In the genomic region with DNA sequence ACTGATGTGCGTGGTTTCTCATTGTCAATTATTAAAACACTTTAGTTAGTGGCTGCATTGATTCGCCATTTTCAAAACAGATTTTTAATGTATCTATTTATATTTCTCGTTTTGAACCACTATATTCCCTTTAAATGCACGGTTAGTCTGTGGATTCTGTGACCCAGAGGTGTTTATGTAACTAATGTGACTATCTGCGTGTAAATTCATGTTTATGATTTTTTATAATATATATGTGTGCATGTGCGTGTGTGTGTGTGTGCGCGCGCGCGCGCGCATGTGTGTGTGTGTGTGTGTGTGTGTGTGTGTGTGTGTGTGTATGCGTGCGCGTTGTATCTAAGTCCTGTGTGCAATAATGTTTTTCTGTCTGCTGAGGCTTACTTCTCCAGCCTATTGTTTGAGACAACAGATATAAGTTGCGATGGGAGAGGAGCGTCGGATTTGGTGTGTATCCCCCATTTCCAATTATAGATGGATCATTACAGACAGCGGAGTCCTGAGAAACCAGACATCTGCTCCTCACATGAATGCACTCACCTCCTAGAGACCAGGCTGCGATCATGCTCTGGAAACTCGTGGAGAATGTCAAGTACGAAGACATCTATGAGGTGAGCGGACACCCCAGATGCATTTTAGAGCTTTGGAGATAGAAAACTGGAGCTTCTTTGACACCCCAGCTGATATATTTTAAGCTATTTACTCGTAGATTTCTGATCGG, we compare ENCODE assay signal across 8 mouse cellular contexts. TPM values are rescaled to one million over a fixed set of nuclear protein-coding genes. Genes with fewer than 3 reads are reported as not detected.
A peak's percentile ranks its signal among the peaks of the same experiment; 100 is the strongest.
DNase-seq lines count a peak whose midpoint lies in the region; ATAC-seq and TF ChIP-seq lines count a peak whose summit lies in the region.
"Had no signal": no experiment of that assay in that cellular context is flagged by ENCODE, and none has a peak within 500 bp of the region (broad histone marks: within the 10 kb centered on the region; RNA-seq: fewer than 3 reads in every experiment).

A gene (plus strand): TSS at position 274 of the 718 bp plus-strand sequence.

- H3K27me3 ChIP-seq in liver, embryonic 11.5 days (replicated peaks; ENCODE audit: control insufficient read depth, insufficient read depth, low read length), result peaks cover 59% of the 10 kb centered on the region
- peaks cover 29% of the 10 kb centered on the region for H3K27me3 ChIP-seq in limb, embryonic 11.5 days (ENCODE audit: control insufficient read depth, insufficient read depth, low read length)
- peaks cover 38% of the 10 kb centered on the region for H3K27me3 ChIP-seq in stomach, embryonic 14.5 days (ENCODE audit: control insufficient read depth, insufficient read depth, low read length)

- TF ChIP-seq CTCF in embryonic fibroblast, embryonic 13.5 days (IDR thresholded peaks at IDR 0.05; ENCODE audit: borderline replicate concordance, insufficient read depth, low read length), result no peak

- H3K27ac ChIP-seq in liver, embryonic 11.5 days (ENCODE audit: low read depth, low read length), result no peak within 1 kb of the TSS
- H3K27ac ChIP-seq in embryonic fibroblast, embryonic 13.5 days (ENCODE audit: insufficient read depth, low read length), result no peak within 1 kb of the TSS
- H3K27ac ChIP-seq in limb, embryonic 11.5 days (replicated peaks; ENCODE audit: low read depth, low read length), result no peak within 1 kb of the TSS
- no peak within 1 kb of the TSS for H3K27ac ChIP-seq in stomach, embryonic 14.5 days (ENCODE audit: low read length)

- DNase-seq in liver, embryonic 11.5 days (ENCODE audit: low spot score), result no peak
- DNase-seq in liver, result no peak
- DNase-seq in limb, embryonic 11.5 days (ENCODE audit: low spot score), result peak; percentile 66
- DNase-seq in ovary, postnatal 10 days (ENCODE audit: low spot score), result no peak
- DNase-seq in ovary, postnatal 36 days (ENCODE audit: low spot score), result no peak
- DNase-seq: heart, postnatal 36 days had no signal

- H3K4me1 ChIP-seq in liver, embryonic 11.5 days (replicated peaks; ENCODE audit: control insufficient read depth, insufficient read depth, low read length), result no peaks in the 10 kb centered on the region
- H3K4me1 ChIP-seq in embryonic fibroblast, embryonic 13.5 days (ENCODE audit: control insufficient read depth, insufficient read depth, low read length), result no peaks in the 10 kb centered on the region
- no peaks in the 10 kb centered on the region for H3K4me1 ChIP-seq in limb, embryonic 11.5 days (ENCODE audit: control insufficient read depth, insufficient read depth, low read length)
- H3K4me1 ChIP-seq in stomach, embryonic 14.5 days (ENCODE audit: control insufficient read depth, insufficient read depth, low read length), result 0 out of 2 replicates have a peak, but pooled peaks cover 2% of the 10 kb centered on the region

- no peak within 1 kb of the TSS for H3K4me3 ChIP-seq in liver, embryonic 11.5 days (ENCODE audit: low read depth, low read length)
- peak within 1 kb of the TSS; percentile 33 for H3K4me3 ChIP-seq in embryonic fibroblast, embryonic 13.5 days (ENCODE audit: insufficient read depth, low read length)
- peak within 1 kb of the TSS; percentile 32 for H3K4me3 ChIP-seq in limb, embryonic 11.5 days (ENCODE audit: low read depth, low read length)
- peak within 1 kb of the TSS; percentile 7 for H3K4me3 ChIP-seq in stomach, embryonic 14.5 days (ENCODE audit: low read depth, low read length)

- no peak for TF ChIP-seq POLR2A in embryonic fibroblast, embryonic 13.5 days (IDR thresholded peaks at IDR 0.05; ENCODE audit: low read depth, low read length)

- H3K9me3 ChIP-seq in liver, embryonic 11.5 days (ENCODE audit: control insufficient read depth, low read length), result no peaks in the 10 kb centered on the region
- H3K9me3 ChIP-seq in limb, embryonic 11.5 days (ENCODE audit: control insufficient read depth, low read length), result no peaks in the 10 kb centered on the region
- H3K9me3 ChIP-seq in stomach, embryonic 14.5 days (ENCODE audit: control insufficient read depth, low read depth, low read length), result no peaks in the 10 kb centered on the region

- H3K4me2 ChIP-seq in liver, embryonic 11.5 days, result peak within 1 kb of the TSS; percentile 35; the same call in 1 of the 2 replicates
- peak within 1 kb of the TSS; percentile 31 for H3K4me2 ChIP-seq in limb, embryonic 11.5 days (ENCODE audit: low read depth, severe bottlenecking)
- H3K4me2 ChIP-seq in stomach, embryonic 14.5 days (replicated peaks; ENCODE audit: low read depth, low read length), result peak within 1 kb of the TSS; percentile 29

- H3K9ac ChIP-seq in liver, embryonic 11.5 days (ENCODE audit: low read depth, low read length), result no peak within 1 kb of the TSS
- H3K9ac ChIP-seq in limb, embryonic 11.5 days (ENCODE audit: low read length), result peak within 1 kb of the TSS; percentile 67
- H3K9ac ChIP-seq in stomach, embryonic 14.5 days (replicated peaks; ENCODE audit: low read depth, low read length), result no peak within 1 kb of the TSS

- 3% methylated on average over 19 of the region's 26 CpGs for WGBS in liver, embryonic 11.5 days
- 2% methylated on average over 26 of the region's 26 CpGs for WGBS in limb, embryonic 11.5 days
- WGBS in stomach, embryonic 14.5 days, result 3% methylated on average over 26 of the region's 26 CpGs

- no peak for ATAC-seq in liver, embryonic 11.5 days (replicated peaks; ENCODE audit: low FRiP score)
- no peak for ATAC-seq in limb, embryonic 11.5 days (ENCODE audit: insufficient number of reproducible peaks, low FRiP score, low TSS enrichment, low read depth)
- no peak for ATAC-seq in stomach, embryonic 14.5 days (ENCODE audit: insufficient number of reproducible peaks, insufficient read depth, low FRiP score, low read depth)

- H3K36me3 ChIP-seq in liver, embryonic 11.5 days (ENCODE audit: control insufficient read depth, insufficient read depth, low read length), result no peaks in the 10 kb centered on the region
- no peaks in the 10 kb centered on the region for H3K36me3 ChIP-seq in limb, embryonic 11.5 days (ENCODE audit: control insufficient read depth, insufficient read depth, low read length)
- H3K36me3 ChIP-seq in stomach, embryonic 14.5 days (ENCODE audit: control insufficient read depth, insufficient read depth, low read length), result no peaks in the 10 kb centered on the region

RNA-seq across cellular contexts. Expression of the gene that starts here (rescaled TPM):
- 0.32 and 1.1 TPM in 2 replicates for polyA plus RNA-seq in liver, embryonic 11.5 days (2014; fragmentation: Nextera tagmentation; extraction: Ambion mirVana)
- polyA plus RNA-seq in embryonic fibroblast, embryonic 13.5 days (2011; ENCODE audit: insufficient read length, low read depth, missing spikeins), result 1.7 and 4.8 TPM in 2 replicates
- polyA plus RNA-seq in limb, embryonic 11.5 days (2014; fragmentation: Nextera tagmentation; extraction: Ambion mirVana), result 31.3 and 37.7 TPM in 2 replicates
- 0.23 TPM in 1 of 2 replicates, not detected in the other for polyA plus RNA-seq in stomach, embryonic 14.5 days (2014; fragmentation: Nextera tagmentation; extraction: Ambion mirVana)
